Mouse (Mus musculus) cerebellum, postnatal 36 days (tissue): ENCODE results near the gene Lamb3.

ENCODE experiments used
- DNase-seq, 2 experiments: peaks; one replicate each; pipeline ENCODE4 v3.0.0; 2021 to 2022; ENCODE audit warnings: mixed read lengths in 2 of 2

Lamb3 gene

GRCm38 (mm10) chr1:193392266-193392665 is 184.8 kb downstream of the Lamb3 start:
- DNase-seq: no peak
